Mouse (Mus musculus): ENCODE results near the gene Slc6a11. TPM values are rescaled to one million over a fixed set of nuclear protein-coding genes. Genes with fewer than 3 reads are reported as not detected.

Gene Slc6a11
- polyA plus RNA-seq, 1 experiment from 2014 or later = not detected

DNA sequence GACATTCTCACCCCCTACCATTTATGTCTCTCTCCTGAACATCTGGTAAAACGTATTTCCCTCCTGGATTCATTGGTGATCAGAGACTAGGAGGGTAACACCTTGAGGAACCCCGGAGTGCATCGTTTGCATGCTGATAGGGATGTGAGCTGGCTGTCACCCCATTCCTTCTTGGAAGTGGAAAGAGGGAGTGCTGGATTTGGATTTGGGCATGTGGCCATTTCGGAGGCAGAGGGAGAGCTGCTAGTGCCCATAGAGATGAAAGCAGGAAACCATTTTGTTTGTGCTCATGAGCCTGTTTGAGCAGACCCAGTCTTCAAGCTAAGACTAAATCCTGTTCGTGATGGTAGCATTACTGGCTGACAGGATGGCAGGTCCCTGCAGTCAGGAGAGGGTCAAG lies 160.4 kb downstream of the Slc6a11 start:
- Histone ChIP-seq H3K9me3 (replicated peaks) (no peaks in the 10 kb centered on the region), H3K4me1 (no peaks in the 10 kb centered on the region), H3K27me3 (replicated peaks) (peaks cover 39% of the 10 kb centered on the region), H3K9ac (no peak overlapping the region), H3K36me3 (no peaks in the 10 kb centered on the region), H3K27ac (no peak overlapping the region), H3K4me2 (no peak overlapping the region), H3K4me3 (no peak overlapping the region)
- ATAC-seq = no peak
- 30% methylated on average over 5 of the region's 5 CpGs for WGBS (ENCODE audit: insufficient replicate concordance)

DNA sequence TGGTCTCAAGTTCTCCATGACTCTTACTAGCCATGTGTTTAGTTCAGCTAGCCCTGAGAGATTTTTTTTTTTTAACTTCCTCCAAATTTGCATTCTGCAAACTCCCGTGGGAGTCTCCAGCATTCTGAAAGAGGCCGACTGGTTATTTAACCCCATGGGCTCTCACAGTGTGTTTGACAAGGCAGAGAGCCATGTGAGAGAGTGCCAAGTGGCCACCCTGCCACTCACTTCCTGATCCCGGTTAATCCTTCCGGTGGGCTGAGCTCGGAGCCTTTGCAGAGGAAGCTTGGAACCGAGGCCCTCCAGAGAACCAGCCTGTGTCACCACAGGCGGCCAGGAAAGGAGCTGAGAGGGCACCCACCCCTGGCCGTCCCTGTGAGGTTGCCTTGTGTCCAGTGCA lies 162.5 kb downstream of the Slc6a11 start:
- H3K4me2 ChIP-seq = no peak overlapping the region
- H3K4me1 ChIP-seq = no peaks in the 10 kb centered on the region
- no peaks in the 10 kb centered on the region for H3K36me3 ChIP-seq
- ATAC-seq = no peak
- no peak overlapping the region for H3K4me3 ChIP-seq
- no peaks in the 10 kb centered on the region for H3K9me3 ChIP-seq (replicated peaks)
- 14% methylated on average over 8 of the region's 8 CpGs for WGBS (ENCODE audit: insufficient replicate concordance)
- no peak overlapping the region for H3K9ac ChIP-seq
- H3K27ac ChIP-seq = no peak overlapping the region
- H3K27me3 ChIP-seq (replicated peaks) = peaks cover 21% of the 10 kb centered on the region; the same call in 1 of the 2 replicates

DNA sequence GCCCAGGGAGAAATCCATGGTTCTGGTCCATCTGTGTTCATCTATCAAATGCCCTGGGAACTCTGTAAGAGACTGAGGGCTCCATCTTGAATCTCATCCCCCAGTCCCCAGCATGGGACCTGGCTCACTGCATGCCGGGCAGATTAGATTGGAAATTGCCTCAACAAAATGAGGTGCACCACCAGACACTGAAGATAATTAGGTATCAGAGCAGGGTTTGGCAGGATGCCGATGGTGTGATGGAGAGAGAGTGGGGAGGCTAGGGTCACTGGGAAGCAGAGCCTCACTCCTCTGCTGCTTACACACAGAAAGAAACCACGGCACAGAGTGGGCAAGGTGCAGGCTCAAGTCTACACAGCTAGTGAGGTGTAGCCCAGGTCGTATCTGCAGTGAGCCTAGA lies 164.0 kb downstream of the Slc6a11 start:
- WGBS (ENCODE audit: insufficient replicate concordance) = 68% methylated on average over 4 of the region's 4 CpGs
- Histone ChIP-seq H3K36me3 (no peaks in the 10 kb centered on the region), H3K9me3 (replicated peaks) (no peaks in the 10 kb centered on the region), H3K27ac (no peak overlapping the region), H3K4me1 (no peaks in the 10 kb centered on the region), H3K4me3 (no peak overlapping the region), H3K27me3 (replicated peaks) (peaks cover 14% of the 10 kb centered on the region; the same call in 1 of the 2 replicates), H3K4me2 (no peak overlapping the region), H3K9ac (no peak overlapping the region)
- no peak for ATAC-seq

DNA sequence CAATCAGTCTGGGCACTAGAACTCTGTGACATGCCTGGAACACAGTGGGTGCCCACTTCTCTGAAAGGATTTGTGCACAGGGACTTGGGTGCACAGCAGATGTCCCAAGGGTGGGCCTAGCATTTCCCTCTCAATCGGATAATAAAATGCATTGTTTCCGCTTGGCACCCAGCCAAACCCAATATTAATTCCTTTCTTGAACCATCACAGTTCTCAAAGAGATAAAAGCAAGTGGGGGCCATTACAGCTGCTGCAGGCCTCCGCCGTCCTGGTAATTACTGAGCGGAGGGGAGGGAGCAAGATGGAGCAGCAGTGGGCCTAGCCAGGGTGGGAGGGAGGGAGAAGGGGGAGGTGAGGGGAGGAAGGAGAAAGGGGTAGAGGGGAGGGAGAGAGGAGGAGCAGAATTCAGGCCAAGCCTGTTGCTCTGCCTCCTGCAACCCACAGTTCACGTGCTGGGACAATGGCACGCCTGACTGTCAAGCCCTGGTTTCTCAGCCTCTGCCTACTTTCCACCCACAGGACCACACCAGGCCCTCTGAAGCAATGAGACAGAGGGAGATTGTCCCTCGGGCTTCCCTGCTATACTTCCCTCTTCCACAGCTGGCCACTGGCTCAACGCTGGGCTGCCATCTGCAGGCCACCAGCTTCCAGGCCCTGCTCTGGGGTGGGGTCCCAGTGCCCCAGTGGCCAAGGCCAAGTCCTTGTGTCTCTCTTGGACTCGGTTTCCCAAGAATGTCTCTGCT lies 166.4 kb downstream of the Slc6a11 start:
- no peaks in the 10 kb centered on the region for H3K9me3 ChIP-seq (replicated peaks)
- H3K27me3 ChIP-seq (replicated peaks) = no peaks in the 10 kb centered on the region
- H3K4me1 ChIP-seq = no peaks in the 10 kb centered on the region
- 48% methylated on average over 10 of the region's 10 CpGs for WGBS (ENCODE audit: insufficient replicate concordance)
- H3K4me2 ChIP-seq = no peak overlapping the region
- no peak overlapping the region for H3K4me3 ChIP-seq
- no peak overlapping the region for H3K9ac ChIP-seq
- no peak overlapping the region for H3K27ac ChIP-seq
- H3K36me3 ChIP-seq = no peaks in the 10 kb centered on the region
- no peak for ATAC-seq

Other genes starting within 250 kb of the Slc6a11 start
- 0.30 and 0.35 TPM in 2 replicates for gene Atp2b2, start 88.6 kb upstream of the Slc6a11 start, polyA plus RNA-seq (2016; fragmentation: Nextera tagmentation; extraction: Ambion mirVana)
- gene Slc6a1, start 151.4 kb downstream of the Slc6a11 start, polyA plus RNA-seq (2016; fragmentation: Nextera tagmentation; extraction: Ambion mirVana) = not detected in 2 replicates